Mouse (Mus musculus): Measurements from ENCODE around the gene Strbp. TPM values are rescaled to one million over a fixed set of nuclear protein-coding genes. Genes with fewer than 3 reads are reported as not detected.
A peak's percentile ranks its signal among the peaks of the same experiment; 100 is the strongest.

The Strbp gene
- polyA plus RNA-seq, 1 experiment from 2014 or later, result 30.2 TPM

DNA sequence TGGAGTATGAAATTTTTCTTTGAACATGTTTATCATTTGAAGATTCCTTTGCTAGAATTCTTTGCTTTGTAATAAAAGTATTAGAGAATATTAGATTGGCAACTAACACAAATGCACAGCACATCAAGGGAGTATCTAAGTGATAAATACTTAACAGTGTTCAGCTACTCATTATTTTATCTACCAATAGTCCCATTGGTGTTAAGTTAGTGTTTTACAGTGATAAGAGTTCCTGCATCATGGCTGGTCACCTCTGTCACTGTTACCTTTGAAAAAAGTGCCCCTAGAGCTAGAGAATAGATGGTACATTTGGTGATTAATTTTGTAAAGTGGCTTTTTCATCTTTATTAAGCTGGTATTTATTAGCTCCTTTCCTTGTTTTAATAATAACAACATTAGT is 217.3 kb downstream of the Strbp start:
- Histone ChIP-seq H3K4me1 (ENCODE audit: control insufficient read depth in 2 of 2, insufficient read depth in 2 of 2, low read length in 2 of 2) (no peaks in the 10 kb centered on the region), H3K4me2 (ENCODE audit: low read length) (no peak overlapping the region), H3K9me3 (ENCODE audit: control insufficient read depth, low read length) (no peaks in the 10 kb centered on the region), H3K4me3 (ENCODE audit: control insufficient read depth in 1 of 2, insufficient read depth in 1 of 2, low read depth in 1 of 2, low read length in 2 of 2) (no peak overlapping the region), H3K36me3 (ENCODE audit: control insufficient read depth, insufficient read depth, low read length) (peaks cover 81% of the 10 kb centered on the region), H3K27ac (replicated peaks in 1 of 2; ENCODE audit: control insufficient read depth in 1 of 2, insufficient read depth in 1 of 2, low read depth in 2 of 2, low read length in 2 of 2) (no peak overlapping the region), H3K27me3 (ENCODE audit: control insufficient read depth, insufficient read depth, low read length) (no peaks in the 10 kb centered on the region), H3K9ac (ENCODE audit: low read length) (no peak overlapping the region)
- ATAC-seq (ENCODE audit: insufficient number of reproducible peaks, insufficient read depth, low FRiP score, low read depth), result no peak

DNA sequence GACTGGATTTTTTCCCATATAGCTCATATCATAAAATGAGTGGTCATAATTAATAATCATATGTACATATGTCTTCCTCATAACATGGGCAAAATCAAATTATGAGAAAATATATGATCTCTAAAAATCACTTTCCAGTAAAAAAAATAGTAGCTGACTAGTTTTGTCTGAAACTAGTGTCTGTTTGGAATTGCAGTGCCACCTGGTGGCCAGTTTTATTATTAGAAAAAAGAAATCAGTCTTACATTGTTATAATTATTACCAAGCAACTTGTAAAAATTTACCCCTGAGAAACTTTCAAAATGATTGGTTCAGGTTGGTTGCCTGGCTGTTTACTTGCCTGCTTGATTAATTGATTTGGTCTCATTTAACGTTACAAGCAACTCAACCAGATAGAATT is 218.3 kb downstream of the Strbp start:
- H3K4me3 ChIP-seq (ENCODE audit: control insufficient read depth in 1 of 2, insufficient read depth in 1 of 2, low read depth in 1 of 2, low read length in 2 of 2), result no peak overlapping the region
- no peak for ATAC-seq (ENCODE audit: insufficient number of reproducible peaks, insufficient read depth, low FRiP score, low read depth)
- no peak overlapping the region for H3K27ac ChIP-seq (replicated peaks in 1 of 2; ENCODE audit: control insufficient read depth in 1 of 2, insufficient read depth in 1 of 2, low read depth in 2 of 2, low read length in 2 of 2)
- H3K9me3 ChIP-seq (ENCODE audit: control insufficient read depth, low read length), result no peaks in the 10 kb centered on the region
- no peak overlapping the region for H3K4me2 ChIP-seq (ENCODE audit: low read length)
- no peak overlapping the region for H3K9ac ChIP-seq (ENCODE audit: low read length)
- no peaks in the 10 kb centered on the region for H3K27me3 ChIP-seq (ENCODE audit: control insufficient read depth, insufficient read depth, low read length)
- H3K4me1 ChIP-seq (ENCODE audit: control insufficient read depth in 2 of 2, insufficient read depth in 2 of 2, low read length in 2 of 2), result no peaks in the 10 kb centered on the region
- peaks cover 77% of the 10 kb centered on the region for H3K36me3 ChIP-seq (ENCODE audit: control insufficient read depth, insufficient read depth, low read length)
- WGBS, result 67% methylated on average over 1 of the region's 1 CpGs

- Histone ChIP-seq H3K27me3 (ENCODE audit: control insufficient read depth, insufficient read depth, low read length) (no peaks in the 10 kb centered on the region), H3K36me3 (ENCODE audit: control insufficient read depth, insufficient read depth, low read length) (peaks cover 67% of the 10 kb centered on the region), H3K27ac (replicated peaks in 1 of 2; ENCODE audit: control insufficient read depth in 1 of 2, insufficient read depth in 1 of 2, low read depth in 2 of 2, low read length in 2 of 2) (no peak overlapping the region), H3K9ac (ENCODE audit: low read length) (no peak overlapping the region), H3K4me2 (ENCODE audit: low read length) (no peak overlapping the region), H3K9me3 (ENCODE audit: control insufficient read depth, low read length) (no peaks in the 10 kb centered on the region), H3K4me3 (ENCODE audit: control insufficient read depth in 1 of 2, insufficient read depth in 1 of 2, low read depth in 1 of 2, low read length in 2 of 2) (no peak overlapping the region), H3K4me1 (ENCODE audit: control insufficient read depth in 2 of 2, insufficient read depth in 2 of 2, low read length in 2 of 2) (no peaks in the 10 kb centered on the region)
- WGBS, result 87% methylated on average over 2 of the region's 2 CpGs
- no peak for ATAC-seq (ENCODE audit: insufficient number of reproducible peaks, insufficient read depth, low FRiP score, low read depth)
These were observed 219.5 kb downstream of the Strbp start for GRCm38 (mm10) chr2:37484165-37484564.

DNA sequence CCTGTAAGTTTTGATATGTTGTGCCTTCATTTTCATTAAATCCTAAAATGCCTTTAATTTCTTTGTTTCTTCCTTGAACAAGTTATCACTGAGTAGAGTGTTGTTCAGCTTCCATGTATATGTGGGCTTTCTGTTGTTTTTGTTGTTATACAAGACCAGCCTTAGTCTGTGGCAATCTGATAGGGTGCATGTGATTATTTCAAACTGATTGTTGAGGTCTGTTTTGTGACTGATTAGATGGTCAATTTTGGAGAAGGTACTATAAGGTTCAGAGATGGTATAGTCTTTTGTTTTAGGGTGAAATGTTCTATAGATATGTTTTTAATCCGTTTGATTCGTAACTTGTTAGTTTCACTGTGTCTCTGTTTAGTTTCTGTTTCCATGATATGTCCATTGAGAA is 223.6 kb downstream of the Strbp start:
- Histone ChIP-seq H3K27me3 (ENCODE audit: control insufficient read depth, insufficient read depth, low read length) (no peaks in the 10 kb centered on the region), H3K9me3 (ENCODE audit: control insufficient read depth, low read length) (no peaks in the 10 kb centered on the region), H3K4me2 (ENCODE audit: low read length) (no peak overlapping the region), H3K9ac (ENCODE audit: low read length) (no peak overlapping the region), H3K36me3 (ENCODE audit: control insufficient read depth, insufficient read depth, low read length) (peaks cover 65% of the 10 kb centered on the region), H3K4me1 (ENCODE audit: control insufficient read depth in 2 of 2, insufficient read depth in 2 of 2, low read length in 2 of 2) (no peaks in the 10 kb centered on the region), H3K27ac (replicated peaks in 1 of 2; ENCODE audit: control insufficient read depth in 1 of 2, insufficient read depth in 1 of 2, low read depth in 2 of 2, low read length in 2 of 2) (no peak overlapping the region), H3K4me3 (ENCODE audit: control insufficient read depth in 1 of 2, insufficient read depth in 1 of 2, low read depth in 1 of 2, low read length in 2 of 2) (no peak overlapping the region)
- no peak for ATAC-seq (ENCODE audit: insufficient number of reproducible peaks, insufficient read depth, low FRiP score, low read depth)
- WGBS, result 90% methylated on average over 2 of the region's 2 CpGs

GRCm38 (mm10) chr2:37479559-37479958 is 224.1 kb downstream of the Strbp start:
- H3K4me2 ChIP-seq (ENCODE audit: low read length), result no peak overlapping the region
- no peaks in the 10 kb centered on the region for H3K27me3 ChIP-seq (ENCODE audit: control insufficient read depth, insufficient read depth, low read length)
- H3K9ac ChIP-seq (ENCODE audit: low read length), result no peak overlapping the region
- no peaks in the 10 kb centered on the region for H3K9me3 ChIP-seq (ENCODE audit: control insufficient read depth, low read length)
- no peak overlapping the region for H3K4me3 ChIP-seq (ENCODE audit: control insufficient read depth in 1 of 2, insufficient read depth in 1 of 2, low read depth in 1 of 2, low read length in 2 of 2)
- ATAC-seq (ENCODE audit: insufficient number of reproducible peaks, insufficient read depth, low FRiP score, low read depth), result no peak
- H3K4me1 ChIP-seq (ENCODE audit: control insufficient read depth in 2 of 2, insufficient read depth in 2 of 2, low read length in 2 of 2), result no peaks in the 10 kb centered on the region
- H3K27ac ChIP-seq (replicated peaks in 1 of 2; ENCODE audit: control insufficient read depth in 1 of 2, insufficient read depth in 1 of 2, low read depth in 2 of 2, low read length in 2 of 2), result no peak overlapping the region
- peaks cover 64% of the 10 kb centered on the region for H3K36me3 ChIP-seq (ENCODE audit: control insufficient read depth, insufficient read depth, low read length)

GRCm38 (mm10) chr2:37466266-37466665 is 237.4 kb downstream of the Strbp start:
- 87% methylated on average over 4 of the region's 4 CpGs for WGBS
- Histone ChIP-seq H3K27me3 (ENCODE audit: control insufficient read depth, insufficient read depth, low read length) (no peaks in the 10 kb centered on the region), H3K27ac (replicated peaks in 1 of 2; ENCODE audit: control insufficient read depth in 1 of 2, insufficient read depth in 1 of 2, low read depth in 2 of 2, low read length in 2 of 2) (no peak overlapping the region), H3K9me3 (ENCODE audit: control insufficient read depth, low read length) (no peaks in the 10 kb centered on the region), H3K4me1 (ENCODE audit: control insufficient read depth in 2 of 2, insufficient read depth in 2 of 2, low read length in 2 of 2) (no peaks in the 10 kb centered on the region), H3K36me3 (ENCODE audit: control insufficient read depth, insufficient read depth, low read length) (peaks cover 13% of the 10 kb centered on the region), H3K4me3 (ENCODE audit: control insufficient read depth in 1 of 2, insufficient read depth in 1 of 2, low read depth in 1 of 2, low read length in 2 of 2) (no peak overlapping the region), H3K4me2 (ENCODE audit: low read length) (no peak overlapping the region), H3K9ac (ENCODE audit: low read length) (no peak overlapping the region)
- no peak for ATAC-seq (ENCODE audit: insufficient number of reproducible peaks, insufficient read depth, low FRiP score, low read depth)

GRCm38 (mm10) chr2:37460707-37461106 is 243.0 kb downstream of the Strbp start:
- WGBS, result 96% methylated on average over 4 of the region's 4 CpGs

DNA sequence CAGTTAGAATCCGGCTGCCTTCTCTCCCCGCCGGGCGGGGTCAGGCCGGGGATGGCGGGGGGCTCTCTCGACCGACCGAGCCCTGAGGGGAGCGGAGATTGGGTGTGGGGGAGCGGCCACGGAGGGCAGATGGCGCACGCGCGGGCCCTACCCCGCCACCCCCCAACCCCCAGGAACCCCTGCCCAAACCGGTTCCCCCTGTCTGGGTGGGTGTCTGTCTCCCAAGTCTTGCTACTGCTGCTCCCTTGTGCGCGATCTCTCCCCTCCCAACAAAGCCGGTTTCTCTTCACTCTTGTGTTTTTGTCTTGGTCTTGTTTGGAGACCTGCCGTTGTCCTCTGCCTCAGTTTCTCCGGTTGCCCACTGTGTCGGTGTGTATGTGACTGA is 251.3 kb downstream of the Strbp start:
- Histone ChIP-seq H3K4me3 (ENCODE audit: control insufficient read depth in 1 of 2, insufficient read depth in 1 of 2, low read depth in 1 of 2, low read length in 2 of 2) (peak overlapping the region; percentile 76 to 92), H3K27ac (replicated peaks in 1 of 2; ENCODE audit: control insufficient read depth in 1 of 2, insufficient read depth in 1 of 2, low read depth in 2 of 2, low read length in 2 of 2) (peak overlapping the region; percentile 52 to 68; a peak in 3 of 4 replicates), H3K27me3 (ENCODE audit: control insufficient read depth, insufficient read depth, low read length) (no peaks in the 10 kb centered on the region), H3K4me2 (ENCODE audit: low read length) (peak overlapping the region; percentile 63), H3K9me3 (ENCODE audit: control insufficient read depth, low read length) (no peaks in the 10 kb centered on the region), H3K4me1 (ENCODE audit: control insufficient read depth in 2 of 2, insufficient read depth in 2 of 2, low read length in 2 of 2) (peaks cover 0 to 6% of the 10 kb centered on the region in 2 experiments; a peak in 2 of 4 replicates), H3K36me3 (ENCODE audit: control insufficient read depth, insufficient read depth, low read length) (no peaks in the 10 kb centered on the region), H3K9ac (ENCODE audit: low read length) (peak overlapping the region; percentile 91)
- WGBS, result under 1% methylated on average over 23 of the region's 24 CpGs
- ATAC-seq (ENCODE audit: insufficient number of reproducible peaks, insufficient read depth, low FRiP score, low read depth), result peak; percentile 78

More at GRCm38 (mm10) chr2:37460707-37461106, 243.0 kb downstream of the Strbp start:
- no peak overlapping the region for H3K9ac ChIP-seq (ENCODE audit: low read length)
- no peak for ATAC-seq (ENCODE audit: insufficient number of reproducible peaks, insufficient read depth, low FRiP score, low read depth)
- no peaks in the 10 kb centered on the region for H3K9me3 ChIP-seq (ENCODE audit: control insufficient read depth, low read length)
- H3K27me3 ChIP-seq (ENCODE audit: control insufficient read depth, insufficient read depth, low read length), result no peaks in the 10 kb centered on the region
- no peaks in the 10 kb centered on the region for H3K36me3 ChIP-seq (ENCODE audit: control insufficient read depth, insufficient read depth, low read length)
- no peak overlapping the region for H3K4me2 ChIP-seq (ENCODE audit: low read length)
- H3K4me1 ChIP-seq (ENCODE audit: control insufficient read depth in 2 of 2, insufficient read depth in 2 of 2, low read length in 2 of 2), result no peaks in the 10 kb centered on the region
- H3K27ac ChIP-seq (replicated peaks in 1 of 2; ENCODE audit: control insufficient read depth in 1 of 2, insufficient read depth in 1 of 2, low read depth in 2 of 2, low read length in 2 of 2), result no peak overlapping the region
- no peak overlapping the region for H3K4me3 ChIP-seq (ENCODE audit: control insufficient read depth in 1 of 2, insufficient read depth in 1 of 2, low read depth in 1 of 2, low read length in 2 of 2)

All from heart, embryonic 14.5 days (tissue).